Mouse (Mus musculus): Measurements from ENCODE around the gene Best1. TPM values are rescaled to one million over a fixed set of nuclear protein-coding genes. Genes with fewer than 3 reads are reported as not detected.
"Not testable (repeated sequence)": the region's sequence is repeated elsewhere in the genome, so short reads cannot be mapped to it uniquely, and the experiment has no call there.

Best1 gene
- polyA plus RNA-seq, 1 experiment from 2014 or later: 1.9 TPM

GRCm38 (mm10) chr19:9979156-9979555, 22.3 kb downstream of the Best1 start:
- no peak for ATAC-seq (replicated peaks; ENCODE audit: insufficient number of reproducible peaks, low FRiP score, low TSS enrichment, low read depth)
- Histone ChIP-seq H3K4me2 (ENCODE audit: low read depth, low read length) (no peak overlapping the region), H3K27me3 (ENCODE audit: control insufficient read depth, insufficient read depth, low read length) (no peaks in the 10 kb centered on the region), H3K9ac (replicated peaks; ENCODE audit: low read length) (no peak overlapping the region), H3K4me3 (ENCODE audit: low read depth, low read length) (no peak overlapping the region), H3K9me3 (replicated peaks; ENCODE audit: control insufficient read depth, low read length) (no peaks in the 10 kb centered on the region), H3K27ac (replicated peaks; ENCODE audit: low read depth, low read length) (no peak overlapping the region), H3K36me3 (replicated peaks; ENCODE audit: control insufficient read depth, insufficient read depth, low read depth, low read length) (no peaks in the 10 kb centered on the region), H3K4me1 (ENCODE audit: control insufficient read depth, insufficient read depth, low read length) (peaks cover 4% of the 10 kb centered on the region; the same call in 1 of the 2 replicates)
- DNase-seq (ENCODE audit: low spot score): no peak
- WGBS: 90% methylated on average over 2 of the region's 2 CpGs

GRCm38 (mm10) chr19:9978431-9978951, 22.9 kb downstream of the Best1 start:
- Histone ChIP-seq H3K4me2 (ENCODE audit: low read depth, low read length) (no peak overlapping the region), H3K36me3 (replicated peaks; ENCODE audit: control insufficient read depth, insufficient read depth, low read depth, low read length) (no peaks in the 10 kb centered on the region), H3K4me1 (ENCODE audit: control insufficient read depth, insufficient read depth, low read length) (no peaks in the 10 kb centered on the region), H3K27ac (replicated peaks; ENCODE audit: low read depth, low read length) (no peak overlapping the region), H3K4me3 (ENCODE audit: low read depth, low read length) (no peak overlapping the region), H3K9me3 (replicated peaks; ENCODE audit: control insufficient read depth, low read length) (no peaks in the 10 kb centered on the region), H3K27me3 (ENCODE audit: control insufficient read depth, insufficient read depth, low read length) (no peaks in the 10 kb centered on the region), H3K9ac (replicated peaks; ENCODE audit: low read length) (no peak overlapping the region)
- WGBS: 41% methylated on average over 5 of the region's 5 CpGs
- ATAC-seq (replicated peaks; ENCODE audit: insufficient number of reproducible peaks, low FRiP score, low TSS enrichment, low read depth) (no peak), DNase-seq (ENCODE audit: low spot score) (no peak)

- Histone ChIP-seq H3K36me3 (replicated peaks; ENCODE audit: control insufficient read depth, insufficient read depth, low read depth, low read length) (no peaks in the 10 kb centered on the region), H3K27ac (replicated peaks; ENCODE audit: low read depth, low read length) (no peak overlapping the region), H3K9ac (replicated peaks; ENCODE audit: low read length) (no peak overlapping the region), H3K9me3 (replicated peaks; ENCODE audit: control insufficient read depth, low read length) (no peaks in the 10 kb centered on the region), H3K4me1 (ENCODE audit: control insufficient read depth, insufficient read depth, low read length) (no peaks in the 10 kb centered on the region), H3K4me2 (ENCODE audit: low read depth, low read length) (no peak overlapping the region), H3K27me3 (ENCODE audit: control insufficient read depth, insufficient read depth, low read length) (no peaks in the 10 kb centered on the region), H3K4me3 (ENCODE audit: low read depth, low read length) (no peak overlapping the region)
- 74% methylated on average over 10 of the region's 10 CpGs for WGBS
- ATAC-seq (replicated peaks; ENCODE audit: insufficient number of reproducible peaks, low FRiP score, low TSS enrichment, low read depth): no peak
- DNase-seq (ENCODE audit: low spot score): no peak
Observed at GRCm38 (mm10) chr19:9977085-9977484, 24.3 kb downstream of the Best1 start.

DNA sequence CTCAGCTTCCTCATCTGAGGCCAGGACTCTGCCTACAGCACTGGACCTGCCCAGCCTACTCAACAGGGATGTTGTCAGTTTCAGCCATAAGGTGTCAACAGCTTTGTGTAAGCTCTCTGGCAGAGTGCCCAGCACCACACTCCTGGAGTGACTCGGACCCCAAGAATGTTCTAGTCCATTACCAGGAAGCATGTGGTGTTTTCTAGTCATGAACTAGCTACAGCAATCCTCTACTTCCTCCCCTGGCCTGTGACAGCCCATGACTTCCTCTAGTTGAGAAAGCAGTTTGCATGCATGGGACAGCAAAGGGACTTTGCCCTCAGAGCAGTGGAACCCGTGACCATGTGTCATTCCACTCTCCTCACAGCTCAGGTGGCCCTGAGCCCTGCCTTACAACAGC, 26.6 kb downstream of the Best1 start:
- not testable (repeated sequence) for H3K27me3 ChIP-seq (ENCODE audit: control insufficient read depth, insufficient read depth, low read length); H3K4me2 ChIP-seq (ENCODE audit: low read depth, low read length); DNase-seq (ENCODE audit: low spot score); H3K9me3 ChIP-seq (replicated peaks; ENCODE audit: control insufficient read depth, low read length); H3K4me3 ChIP-seq (ENCODE audit: low read depth, low read length); ATAC-seq (replicated peaks; ENCODE audit: insufficient number of reproducible peaks, low FRiP score, low TSS enrichment, low read depth); H3K27ac ChIP-seq (replicated peaks; ENCODE audit: low read depth, low read length); H3K4me1 ChIP-seq (ENCODE audit: control insufficient read depth, insufficient read depth, low read length); H3K9ac ChIP-seq (replicated peaks; ENCODE audit: low read length); H3K36me3 ChIP-seq (replicated peaks; ENCODE audit: control insufficient read depth, insufficient read depth, low read depth, low read length)
- 80% methylated on average over 2 of the region's 2 CpGs for WGBS

DNA sequence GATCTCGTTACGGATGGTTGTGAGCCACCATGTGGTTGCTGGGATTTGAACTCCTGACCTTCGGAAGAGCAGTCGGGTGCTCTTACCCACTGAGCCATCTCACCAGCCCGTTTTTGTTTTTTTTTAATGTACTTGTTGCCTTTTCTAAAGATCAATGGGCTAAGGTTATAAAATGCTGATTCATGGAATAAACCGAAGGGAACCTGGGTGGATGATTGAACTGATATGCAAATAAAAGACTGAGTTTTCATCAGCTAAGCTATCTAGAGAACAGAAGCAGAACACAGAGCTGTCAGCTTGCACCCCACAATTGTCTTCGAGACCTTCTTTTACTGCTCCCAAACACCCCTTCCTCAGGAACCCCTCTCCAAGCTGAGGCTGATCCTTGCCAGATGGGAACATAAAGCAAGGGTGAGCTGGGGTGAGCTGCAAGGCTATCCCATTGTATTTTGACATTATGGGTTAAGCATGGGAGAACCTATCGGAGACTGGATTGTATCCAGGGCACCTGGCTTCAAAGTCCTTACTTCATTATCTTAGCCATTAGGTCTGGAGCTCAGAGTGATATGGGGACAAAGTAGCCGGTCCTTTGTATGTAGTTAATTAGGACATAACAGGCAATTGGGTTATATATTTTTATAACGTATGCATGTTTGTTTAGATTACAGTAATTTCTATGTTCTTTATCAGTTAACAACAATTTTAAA, 33.2 kb downstream of the Best1 start:
- no peak overlapping the region for H3K4me2 ChIP-seq (ENCODE audit: low read depth, low read length)
- no peak overlapping the region for H3K9ac ChIP-seq (replicated peaks; ENCODE audit: low read length)
- no peaks in the 10 kb centered on the region for H3K4me1 ChIP-seq (ENCODE audit: control insufficient read depth, insufficient read depth, low read length)
- H3K27ac ChIP-seq (replicated peaks; ENCODE audit: low read depth, low read length): no peak overlapping the region
- no peaks in the 10 kb centered on the region for H3K36me3 ChIP-seq (replicated peaks; ENCODE audit: control insufficient read depth, insufficient read depth, low read depth, low read length)
- DNase-seq (ENCODE audit: low spot score) (no peak), ATAC-seq (replicated peaks; ENCODE audit: insufficient number of reproducible peaks, low FRiP score, low TSS enrichment, low read depth) (no peak)
- no peaks in the 10 kb centered on the region for H3K27me3 ChIP-seq (ENCODE audit: control insufficient read depth, insufficient read depth, low read length)
- no peaks in the 10 kb centered on the region for H3K9me3 ChIP-seq (replicated peaks; ENCODE audit: control insufficient read depth, low read length)
- WGBS: 86% methylated on average over 8 of the region's 10 CpGs
- H3K4me3 ChIP-seq (ENCODE audit: low read depth, low read length): no peak overlapping the region

- Histone ChIP-seq H3K27ac (replicated peaks; ENCODE audit: low read depth, low read length) (no peak overlapping the region), H3K4me3 (ENCODE audit: low read depth, low read length) (no peak overlapping the region), H3K9me3 (replicated peaks; ENCODE audit: control insufficient read depth, low read length) (no peaks in the 10 kb centered on the region), H3K36me3 (replicated peaks; ENCODE audit: control insufficient read depth, insufficient read depth, low read depth, low read length) (no peaks in the 10 kb centered on the region), H3K9ac (replicated peaks; ENCODE audit: low read length) (no peak overlapping the region), H3K27me3 (ENCODE audit: control insufficient read depth, insufficient read depth, low read length) (no peaks in the 10 kb centered on the region), H3K4me1 (ENCODE audit: control insufficient read depth, insufficient read depth, low read length) (no peaks in the 10 kb centered on the region), H3K4me2 (ENCODE audit: low read depth, low read length) (no peak overlapping the region)
- ATAC-seq (replicated peaks; ENCODE audit: insufficient number of reproducible peaks, low FRiP score, low TSS enrichment, low read depth) (no peak), DNase-seq (ENCODE audit: low spot score) (no peak)
- WGBS: 57% methylated on average over 2 of the region's 2 CpGs
Observed at GRCm38 (mm10) chr19:9966096-9966867, 35.2 kb downstream of the Best1 start.

- Histone ChIP-seq H3K36me3 (replicated peaks; ENCODE audit: control insufficient read depth, insufficient read depth, low read depth, low read length) (no peaks in the 10 kb centered on the region), H3K4me3 (ENCODE audit: low read depth, low read length) (no peak overlapping the region), H3K4me1 (ENCODE audit: control insufficient read depth, insufficient read depth, low read length) (no peaks in the 10 kb centered on the region), H3K4me2 (ENCODE audit: low read depth, low read length) (no peak overlapping the region), H3K9me3 (replicated peaks; ENCODE audit: control insufficient read depth, low read length) (no peaks in the 10 kb centered on the region), H3K27ac (replicated peaks; ENCODE audit: low read depth, low read length) (no peak overlapping the region), H3K27me3 (ENCODE audit: control insufficient read depth, insufficient read depth, low read length) (no peaks in the 10 kb centered on the region), H3K9ac (replicated peaks; ENCODE audit: low read length) (no peak overlapping the region)
- no peak for DNase-seq (ENCODE audit: low spot score)
- 27% methylated on average over 7 of the region's 7 CpGs for WGBS
- no peak for ATAC-seq (replicated peaks; ENCODE audit: insufficient number of reproducible peaks, low FRiP score, low TSS enrichment, low read depth)
Observed at GRCm38 (mm10) chr19:9964205-9964916, 37.1 kb downstream of the Best1 start.

Data from embryonic facial prominence, embryonic 11.5 days (tissue).